Mouse (Mus musculus) cerebellum, adult 18-20 months (tissue): ENCODE data around the gene Gm21953.
"Not testable (repeated sequence)": the region's sequence is repeated elsewhere in the genome, so short reads cannot be mapped to it uniquely, and the experiment has no call there.

Experiments
- DNase-seq, 2 experiments: peaks; one replicate each; pipeline ENCODE4 v3.0.0; 2021

Gene Gm21953

DNA sequence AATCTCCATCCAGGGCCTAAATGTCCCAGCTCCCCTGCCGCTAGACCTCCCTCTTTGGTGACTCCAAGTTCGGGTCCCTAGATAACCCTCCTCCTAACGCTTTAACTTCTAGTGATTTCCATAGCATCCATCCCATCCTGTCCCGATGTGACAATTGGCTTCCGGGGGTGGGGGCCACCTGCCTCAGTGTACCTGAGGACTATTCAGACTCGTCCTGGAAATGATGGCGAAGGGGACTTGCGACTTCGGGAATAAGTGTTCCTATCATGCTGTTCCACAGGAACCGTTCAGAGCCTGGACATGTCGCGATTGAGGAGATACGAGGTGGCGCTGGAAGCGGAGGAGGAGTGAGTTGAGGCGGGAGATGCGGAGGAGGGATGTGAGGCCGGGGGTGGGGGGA is at the start of gene Gm21953:
Gene Gm21953, plus strand, starts transcription at position 301 of the 400 bp plus-strand sequence.
- DNase-seq: not testable (repeated sequence)

DNA sequence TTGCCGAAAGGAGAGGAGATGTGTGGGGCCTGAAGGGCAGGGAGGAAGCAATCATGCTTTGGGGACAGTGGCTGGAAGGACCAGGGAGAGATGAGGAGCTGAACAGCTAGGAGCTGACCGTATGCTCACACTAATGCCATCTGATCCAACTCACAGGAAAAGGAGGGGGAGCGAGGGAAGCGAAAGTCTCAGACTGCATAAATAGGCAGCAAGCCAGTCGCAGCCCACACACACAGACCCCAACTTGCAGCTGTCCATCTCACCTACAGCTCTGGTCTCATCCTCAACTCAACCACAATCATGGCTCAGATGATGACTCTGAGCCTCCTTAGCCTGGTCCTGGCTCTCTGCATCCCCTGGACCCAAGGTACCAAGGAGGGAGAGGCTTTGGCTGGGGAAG is 38.6 kb upstream of the Gm21953 start, which contains the start of gene Ccl21b:
Gene Ccl21b, plus strand, starts transcription at position 301 of the 400 bp plus-strand sequence.
- not testable (repeated sequence) for DNase-seq

DNA sequence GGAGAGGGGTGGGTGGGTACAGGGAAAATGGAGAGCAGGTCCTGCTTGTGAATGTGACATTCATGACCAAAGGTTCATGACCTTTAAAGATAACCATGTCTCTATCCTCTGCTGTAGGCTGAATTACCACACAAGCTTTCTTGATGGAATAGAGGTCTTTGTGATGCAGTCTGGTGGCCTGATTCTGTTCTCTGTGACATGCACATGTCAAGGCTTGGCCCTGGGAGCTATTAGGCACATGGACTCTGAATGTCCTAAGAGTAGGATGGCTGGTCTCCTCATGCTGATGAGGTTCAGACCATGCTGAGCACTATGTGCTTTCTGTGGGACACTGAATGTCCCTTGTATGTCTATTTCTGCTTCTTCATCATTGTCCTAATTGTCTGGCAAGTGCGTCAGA is 24.0 kb downstream of the Gm21953 start, which contains the start of gene Fam205a3:
Gene Fam205a3, plus strand, starts transcription at position 301 of the 400 bp plus-strand sequence.
- DNase-seq: not testable (repeated sequence)
